Mouse (Mus musculus): ENCODE measurements around the gene Kctd14.

GRCm38 (mm10) chr7:97424621-97425245 is 26.4 kb upstream of the Kctd14 start:
- TF ChIP-seq CTCF (IDR thresholded peaks at IDR 0.05; ENCODE audit: low read depth) (peak; percentile 98), EP300 (optimal IDR thresholded peaks at IDR 0.05) (no peak)
